Mouse (Mus musculus) gastrocnemius, adult 8-10 months (tissue): Measurements from ENCODE around the gene Lmnb2. TPM values are rescaled to one million over a fixed set of nuclear protein-coding genes. Genes with fewer than 3 reads are reported as not detected.

Experiments
- DNase-seq, 2 experiments: peaks; one replicate each; pipeline ENCODE4 v3.0.0; 2022; ENCODE audit warnings: low spot score in 2 of 2
- total RNA-seq, 4 experiments: library from RNA; stranded (reverse); gene quantifications; 2 replicates each; pipeline ENCODE4 v1.2.4; 2022

Lmnb2 gene
- total RNA-seq, 4 experiments from 2014 or later: 2.1 to 4.0 (median 2.3) TPM

GRCm38 (mm10) chr10:80857386-80857785 lies 60.7 kb downstream of the Lmnb2 start:
- no peak for DNase-seq

DNA sequence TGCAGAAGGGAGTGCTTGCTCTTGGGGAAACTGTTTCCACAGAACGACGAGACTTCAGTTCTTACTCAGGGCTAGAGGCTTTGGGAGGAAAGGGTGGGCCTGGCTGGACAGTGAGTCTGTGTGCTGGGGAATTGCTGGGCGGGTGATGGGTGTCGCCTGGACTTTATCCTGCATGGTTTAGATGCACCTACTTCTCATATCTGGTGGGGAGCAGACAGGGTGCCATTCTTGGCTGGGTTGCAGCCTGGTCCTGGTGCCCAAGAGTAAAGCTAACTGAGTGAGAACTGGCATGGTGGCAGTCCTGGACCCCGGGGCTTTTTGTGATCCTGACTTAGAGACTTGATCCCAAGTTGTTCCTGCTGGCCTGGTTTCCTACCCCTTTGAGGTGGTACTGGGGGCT lies 61.1 kb downstream of the Lmnb2 start:
- DNase-seq: no peak

DNA sequence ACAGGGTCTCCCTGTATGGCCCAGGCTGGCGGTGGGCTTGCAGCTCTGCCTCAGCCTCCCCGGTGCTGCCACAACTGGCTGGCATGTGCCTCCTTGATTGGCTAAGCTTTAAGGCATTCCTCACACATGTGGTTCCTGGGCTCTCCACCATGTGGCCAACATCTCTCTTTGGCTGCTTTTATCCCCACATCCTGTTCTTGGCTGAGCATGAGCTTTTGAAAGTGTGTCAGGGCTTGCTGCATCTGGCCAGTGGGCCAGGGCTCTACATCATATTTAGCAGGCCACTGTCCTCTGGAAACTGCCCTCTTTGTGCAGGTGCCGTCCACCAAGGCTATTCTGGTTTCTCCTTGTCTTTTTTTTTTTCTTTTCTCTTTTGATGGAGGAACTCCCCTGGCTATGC lies 61.8 kb downstream of the Lmnb2 start:
- DNase-seq: no peak

DNA sequence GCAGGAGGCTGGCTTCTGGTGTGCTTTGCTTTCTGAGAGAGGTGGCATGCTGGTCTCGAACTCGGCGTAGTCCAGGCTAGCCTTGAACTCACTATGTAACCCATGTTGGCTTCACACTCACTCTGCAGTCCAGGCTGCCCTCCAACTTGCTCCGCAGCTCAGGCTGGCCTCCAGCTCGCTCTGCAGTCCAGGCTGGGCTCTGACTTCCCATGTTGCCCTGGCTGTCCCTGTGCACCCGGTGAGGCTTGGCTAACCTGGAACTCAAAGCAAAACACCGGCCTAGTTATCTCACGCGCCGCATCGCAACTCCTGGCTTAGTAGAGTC lies 62.3 kb downstream of the Lmnb2 start:
- no peak for DNase-seq

DNA sequence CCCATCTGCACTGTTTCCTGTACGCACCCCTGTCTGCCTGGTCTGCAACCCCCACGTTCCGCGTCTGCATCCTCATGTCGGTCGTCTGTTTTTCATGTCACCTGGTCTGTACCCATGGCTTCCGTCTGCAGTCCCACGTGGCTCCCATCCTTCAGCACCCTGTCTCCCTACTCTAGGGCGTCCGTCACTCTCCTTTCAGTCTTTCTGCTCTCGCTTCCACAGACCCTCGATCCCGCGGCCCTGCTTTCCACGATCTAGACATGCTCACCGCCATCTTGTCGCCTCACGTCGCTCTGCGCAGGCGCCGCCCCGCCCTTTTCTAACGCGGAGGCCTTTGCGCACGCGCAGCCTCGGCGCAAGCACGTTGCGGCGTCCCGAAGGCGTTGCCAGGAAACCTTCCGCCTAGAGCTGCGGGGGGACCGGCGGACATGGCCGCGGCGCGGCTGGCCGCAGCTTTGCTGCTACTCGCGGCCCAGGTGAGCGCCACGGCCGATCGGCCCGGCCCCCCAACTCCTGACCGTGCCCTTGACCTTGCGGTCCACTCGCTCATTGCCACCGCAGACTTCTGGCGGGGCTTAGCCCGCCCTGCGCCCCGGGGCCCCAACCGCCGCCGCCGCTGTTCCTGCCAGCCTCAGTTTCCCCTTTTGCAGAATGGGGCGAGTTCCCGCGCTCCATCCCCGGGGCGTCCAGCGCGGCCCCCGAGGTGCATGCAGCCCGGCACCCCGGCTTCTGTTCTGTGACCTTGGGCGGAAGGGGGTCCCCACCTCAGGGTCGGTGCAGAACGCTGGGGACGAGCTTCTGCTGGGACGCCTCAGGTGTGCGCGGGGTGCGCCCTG lies 62.9 kb downstream of the Lmnb2 start, which contains the start of the genes Lsm7 and Sppl2b:
TSS of gene Lsm7 (minus strand) at position 297 of the 836 bp plus-strand sequence.
TSS of gene Sppl2b (plus strand) at position 363 of the 836 bp plus-strand sequence.
- peak; percentile 92 to 95 for DNase-seq

Other genes starting within 250 kb of the Lmnb2 start
- gene Mknk2, start 240.1 kb downstream of the Lmnb2 start, total RNA-seq: 100 to 1,000 TPM; 226 to 292 (median 253) TPM
- gene Mob3a, start 216.3 kb downstream of the Lmnb2 start, total RNA-seq: 1 to 10 TPM; 2.6 to 3.6 (median 3.4) TPM
- 1 to 10 TPM; 1.0 to 3.1 (median 2.7) TPM for gene Izumo4, start 216.1 kb downstream of the Lmnb2 start, total RNA-seq
- gene Ap3d1, start 176.0 kb downstream of the Lmnb2 start, total RNA-seq: 10 to 100 TPM; 24.1 to 29.3 (median 27.8) TPM
- gene Dot1l, start 163.0 kb downstream of the Lmnb2 start, total RNA-seq: 10 to 100 TPM; 12.4 to 13.8 (median 13.5) TPM
- gene Sf3a2, start 120.0 kb downstream of the Lmnb2 start, total RNA-seq: 10 to 100 TPM; 26.0 to 33.2 (median 29.9) TPM
- gene Plekhj1, start 119.6 kb downstream of the Lmnb2 start, total RNA-seq: 10 to 100 TPM; 24.2 to 34.4 (median 32.0) TPM
- gene Amh, start 113.0 kb downstream of the Lmnb2 start, total RNA-seq: under 1 TPM in 3 of 4 experiments, not detected in 1; 0.22 to 0.40 (median 0.24) TPM
- gene Jsrp1, start 104.7 kb downstream of the Lmnb2 start, total RNA-seq: 100 to 1,000 TPM; 455 to 508 (median 490) TPM
- 1,000 to 10,000 TPM in 1 of 4 experiments, 100 to 1,000 TPM in 3; 735 to 1,031 (median 850) TPM for gene Oaz1, start 91.6 kb downstream of the Lmnb2 start, total RNA-seq
- 10 to 100 TPM in 3 of 4 experiments, 1 to 10 TPM in 1; 7.4 to 12.5 (median 10.4) TPM for gene Lingo3, start 74.2 kb downstream of the Lmnb2 start, total RNA-seq
- 10 to 100 TPM in 3 of 4 experiments, 1 to 10 TPM in 1; 6.2 to 19.0 (median 14.5) TPM for gene Lsm7, start 63.0 kb downstream of the Lmnb2 start, total RNA-seq
- 10 to 100 TPM; 11.3 to 12.5 (median 11.7) TPM for gene Sppl2b, start 63.0 kb downstream of the Lmnb2 start, total RNA-seq
- under 1 TPM in 1 of 4 experiments, not detected in 3; 0.13 TPM for gene Tmprss9, start 46.4 kb downstream of the Lmnb2 start, total RNA-seq
- 100 to 1,000 TPM; 119 to 143 (median 123) TPM for gene Timm13, start 17.3 kb downstream of the Lmnb2 start, total RNA-seq
- gene Gadd45b, start 11.8 kb upstream of the Lmnb2 start, total RNA-seq: 10 to 100 TPM in 3 of 4 experiments, 1 to 10 TPM in 1; 6.8 to 31.8 (median 26.9) TPM
- gene Gng7, start 96.7 kb upstream of the Lmnb2 start, total RNA-seq: 1 to 10 TPM; 1.1 to 2.7 (median 1.7) TPM
- gene Diras1, start 107.4 kb upstream of the Lmnb2 start, total RNA-seq: under 1 TPM in 1 of 4 experiments, not detected in 3; 0.24 TPM
- 10 to 100 TPM; 12.9 to 15.3 (median 13.9) TPM for gene Slc39a3, start 119.2 kb upstream of the Lmnb2 start, total RNA-seq
- gene Sgta, start 141.9 kb upstream of the Lmnb2 start, total RNA-seq: 100 to 1,000 TPM in 3 of 4 experiments, 10 to 100 TPM in 1; 99.1 to 108 (median 105) TPM
- gene Thop1, start 151.8 kb upstream of the Lmnb2 start, total RNA-seq: 10 to 100 TPM; 21.7 to 24.1 (median 22.9) TPM
- under 1 TPM in 1 of 4 experiments, not detected in 3; 0.44 TPM for gene Creb3l3, start 180.6 kb upstream of the Lmnb2 start, total RNA-seq
- gene Map2k2, start 187.7 kb upstream of the Lmnb2 start, total RNA-seq: 100 to 1,000 TPM; 197 to 233 (median 208) TPM
- gene Zbtb7a, start 217.0 kb upstream of the Lmnb2 start, total RNA-seq: 10 to 100 TPM; 24.8 to 28.9 (median 25.5) TPM
- gene Pias4, start 249.7 kb upstream of the Lmnb2 start, total RNA-seq: 10 to 100 TPM; 14.0 to 19.0 (median 16.2) TPM